Mouse (Mus musculus): ENCODE results near the gene Ccnc. TPM values are rescaled to one million over a fixed set of nuclear protein-coding genes. Genes with fewer than 3 reads are reported as not detected.

Ccnc gene
- total and polyA plus RNA-seq, 3 experiments, result 4.0 to 14.1 (median 9.3) TPM

- H3K27me3 ChIP-seq (ENCODE audit: control insufficient read depth, insufficient read depth, low read length), result peaks cover 31% of the 10 kb centered on the region
- peak; percentile 12 to 47 for DNase-seq
- WGBS, result 5% methylated on average over 51 of the region's 51 CpGs
- intact Hi-C loops (cut with DNase I), result no loop called here
- H3K4me3 ChIP-seq, result peak overlapping the region; percentile 54
- TF ChIP-seq POLR2A (IDR thresholded peaks at IDR 0.05; ENCODE audit: insufficient read depth, low read depth, low read length) (no peak), CTCF (IDR thresholded peaks at IDR 0.05) (no peak), EP300 (IDR thresholded peaks at IDR 0.05; ENCODE audit: insufficient read depth, low read depth, low read length) (no peak)
- no peaks in the 10 kb centered on the region for H3K36me3 ChIP-seq (ENCODE audit: control insufficient read depth, insufficient read depth, low read length)
- H3K27ac ChIP-seq, result no peak overlapping the region
- H3K4me1 ChIP-seq (ENCODE audit: control insufficient read depth, insufficient read depth, low read length), result no peaks in the 10 kb centered on the region
- H3K9ac ChIP-seq (ENCODE audit: low read depth, low read length), result no peak overlapping the region
- H3K79me2 ChIP-seq (replicated peaks; ENCODE audit: control insufficient read depth, insufficient read depth, low read length), result no peaks in the 10 kb centered on the region
Observed at GRCm38 (mm10) chr4:21687783-21688702, 39.5 kb upstream of the Ccnc start.

GRCm38 (mm10) chr4:21688703-21689200 is 38.7 kb upstream of the Ccnc start:
- H3K4me1 ChIP-seq (ENCODE audit: control insufficient read depth, insufficient read depth, low read length), result no peaks in the 10 kb centered on the region
- 1% methylated on average over 64 of the region's 64 CpGs for WGBS
- peak overlapping the region; percentile 54 for H3K4me3 ChIP-seq
- no peak for TF ChIP-seq POLR2A (IDR thresholded peaks at IDR 0.05; ENCODE audit: insufficient read depth, low read depth, low read length)
- TF ChIP-seq CTCF (IDR thresholded peaks at IDR 0.05), result peak; percentile 27
- no peak overlapping the region for H3K9ac ChIP-seq (ENCODE audit: low read depth, low read length)
- H3K36me3 ChIP-seq (ENCODE audit: control insufficient read depth, insufficient read depth, low read length), result no peaks in the 10 kb centered on the region
- intact Hi-C loops (cut with DNase I), result no loop called here
- no peaks in the 10 kb centered on the region for H3K79me2 ChIP-seq (replicated peaks; ENCODE audit: control insufficient read depth, insufficient read depth, low read length)
- H3K27ac ChIP-seq, result no peak overlapping the region
- H3K27me3 ChIP-seq (ENCODE audit: control insufficient read depth, insufficient read depth, low read length), result peaks cover 33% of the 10 kb centered on the region
- DNase-seq, result peak; percentile 19 to 49

- TF ChIP-seq CTCF (IDR thresholded peaks at IDR 0.05), result no peak
- TF ChIP-seq EP300 (IDR thresholded peaks at IDR 0.05; ENCODE audit: insufficient read depth, low read depth, low read length), result no peak
- TF ChIP-seq POLR2A (IDR thresholded peaks at IDR 0.05; ENCODE audit: insufficient read depth, low read depth, low read length), result no peak
- intact Hi-C loops (cut with DNase I), result no loop called here
- no peaks in the 10 kb centered on the region for H3K79me2 ChIP-seq (replicated peaks; ENCODE audit: control insufficient read depth, insufficient read depth, low read length)
- H3K4me3 ChIP-seq, result no peak overlapping the region
- no peak overlapping the region for H3K27ac ChIP-seq
- H3K36me3 ChIP-seq (ENCODE audit: control insufficient read depth, insufficient read depth, low read length), result no peaks in the 10 kb centered on the region
- no peak overlapping the region for H3K9ac ChIP-seq (ENCODE audit: low read depth, low read length)
- peaks cover 30% of the 10 kb centered on the region for H3K27me3 ChIP-seq (ENCODE audit: control insufficient read depth, insufficient read depth, low read length)
- no peaks in the 10 kb centered on the region for H3K4me1 ChIP-seq (ENCODE audit: control insufficient read depth, insufficient read depth, low read length)
- no peak for DNase-seq
- WGBS, result 4% methylated on average over 18 of the region's 18 CpGs
Observed at GRCm38 (mm10) chr4:21689492-21689941, 38.0 kb upstream of the Ccnc start.

GRCm38 (mm10) chr4:21690221-21690620 is 37.3 kb upstream of the Ccnc start:
- DNase-seq, result no peak
- 13% methylated on average over 7 of the region's 7 CpGs for WGBS

GRCm38 (mm10) chr4:21695638-21696254 is 31.8 kb upstream of the Ccnc start:
- Histone ChIP-seq H3K79me2 (replicated peaks; ENCODE audit: control insufficient read depth, insufficient read depth, low read length) (no peaks in the 10 kb centered on the region), H3K4me3 (no peak overlapping the region), H3K27ac (no peak overlapping the region), H3K36me3 (ENCODE audit: control insufficient read depth, insufficient read depth, low read length) (no peaks in the 10 kb centered on the region), H3K4me1 (ENCODE audit: control insufficient read depth, insufficient read depth, low read length) (no peaks in the 10 kb centered on the region), H3K9ac (ENCODE audit: low read depth, low read length) (no peak overlapping the region), H3K27me3 (ENCODE audit: control insufficient read depth, insufficient read depth, low read length) (peaks cover 5% of the 10 kb centered on the region; the same call in 1 of the 2 replicates)
- intact Hi-C loops (cut with DNase I), result loop anchor here (2.0 kb wide), 1 partner anchor 159 kb away; no protein-coding TSS in a partner anchor
- TF ChIP-seq CTCF (IDR thresholded peaks at IDR 0.05), result peak; percentile 65
- TF ChIP-seq EP300 (IDR thresholded peaks at IDR 0.05; ENCODE audit: insufficient read depth, low read depth, low read length), result no peak
- DNase-seq, result peak; percentile 22 to 56
- 27% methylated on average over 7 of the region's 7 CpGs for WGBS

More at GRCm38 (mm10) chr4:21690221-21690620, 37.3 kb upstream of the Ccnc start:
- intact Hi-C loops (cut with DNase I), result no loop called here
- Histone ChIP-seq H3K36me3 (ENCODE audit: control insufficient read depth, insufficient read depth, low read length) (no peaks in the 10 kb centered on the region), H3K4me1 (ENCODE audit: control insufficient read depth, insufficient read depth, low read length) (no peaks in the 10 kb centered on the region), H3K9ac (ENCODE audit: low read depth, low read length) (no peak overlapping the region), H3K27me3 (ENCODE audit: control insufficient read depth, insufficient read depth, low read length) (peaks cover 28% of the 10 kb centered on the region), H3K4me3 (no peak overlapping the region), H3K27ac (no peak overlapping the region), H3K79me2 (replicated peaks; ENCODE audit: control insufficient read depth, insufficient read depth, low read length) (no peaks in the 10 kb centered on the region)
- TF ChIP-seq CTCF (IDR thresholded peaks at IDR 0.05), result no peak
- TF ChIP-seq POLR2A (IDR thresholded peaks at IDR 0.05; ENCODE audit: insufficient read depth, low read depth, low read length), result no peak
- no peak for TF ChIP-seq EP300 (IDR thresholded peaks at IDR 0.05; ENCODE audit: insufficient read depth, low read depth, low read length)

Data from heart, adult 2 months (tissue).